Mouse (Mus musculus) hindbrain, embryonic 15.5 days (tissue): ENCODE results near the gene 4930558K02Rik. TPM values are rescaled to one million over a fixed set of nuclear protein-coding genes. Genes with fewer than 3 reads are reported as not detected.
A peak's percentile ranks its signal among the peaks of the same experiment; 100 is the strongest.

Experiments used
- ATAC-seq: fragments of 200-750 bp; cut with Nextera tagmentation; 2 replicates; pipeline ENCODE4 v1.8.0; 2017; ENCODE audit warnings: low read depth, moderate number of reproducible peaks, moderate TSS enrichment; ENCODE audit not compliant: low FRiP score
- H3K27ac ChIP-seq: fragments of 300-500 bp; sonication (generic); replicated peaks from 2 replicates; pipeline ENCODE4 v1.5.1; 2015; ENCODE audit warnings: mild to moderate bottlenecking, inconsistent platforms
- H3K27me3 ChIP-seq: fragments of 300-500 bp; sonication (generic); 2 replicates; pipeline ENCODE4 v1.6.1; 2015; ENCODE audit warnings: control low read depth, inconsistent platforms
- H3K36me3 ChIP-seq: fragments of 300-500 bp; sonication (generic); 2 replicates; pipeline ENCODE4 v1.6.1; 2015; ENCODE audit warnings: control low read depth, inconsistent platforms
- H3K4me1 ChIP-seq: fragments of 300-500 bp; sonication (generic); replicated peaks from 2 replicates; pipeline ENCODE4 v1.6.1; 2015; ENCODE audit warnings: control low read depth, inconsistent platforms
- H3K4me2 ChIP-seq: fragments of 300-500 bp; sonication (generic); 2 replicates; pipeline ENCODE4 v1.6.1; 2015; ENCODE audit warnings: moderate library complexity, mild to moderate bottlenecking, inconsistent platforms
- H3K4me3 ChIP-seq: fragments of 300-500 bp; sonication (generic); 2 replicates; pipeline ENCODE4 v1.5.1; 2015; ENCODE audit warnings: mild to moderate bottlenecking, inconsistent platforms
- H3K9ac ChIP-seq: fragments of 300-500 bp; sonication (generic); 2 replicates; pipeline ENCODE4 v1.6.1; 2015; ENCODE audit warnings: inconsistent platforms
- H3K9me3 ChIP-seq: fragments of 300-500 bp; sonication (generic); 2 replicates; pipeline ENCODE4 v1.6.1; 2016; ENCODE audit warnings: control low read depth, inconsistent platforms
- WGBS: fragments of 180-500 bp; shearing (Covaris S2); methylation state at CpG from one replicate; pipeline ENCODE4 v1.1.7; 2015; 5-methylcytosine and 5-hydroxymethylcytosine counted together
- polyA plus RNA-seq: library from polyadenylated mRNA; unstranded; fragments of >200 nt; fragmentation: Nextera tagmentation; extraction: Ambion mirVana; gene quantifications from 2 replicates; pipeline ENCODE4 v1.2.1, GENCODE M21; 2015

The 4930558K02Rik gene
- polyA plus RNA-seq = 0.16 and 0.25 TPM in 2 replicates

- Histone ChIP-seq H3K4me1 (peaks cover 9% of the 10 kb centered on the region; the same call in 1 of the 2 replicates), H3K36me3 (no peaks in the 10 kb centered on the region), H3K4me2 (no peak within 1 kb of the TSS), H3K9me3 (no peaks in the 10 kb centered on the region), H3K27ac (no peak within 1 kb of the TSS), H3K9ac (no peak within 1 kb of the TSS), H3K4me3 (no peak within 1 kb of the TSS), H3K27me3 (no peaks in the 10 kb centered on the region)
- ATAC-seq = no peak
- 68% methylated on average over 1 of the region's 1 CpGs for WGBS
Observed at GRCm38 (mm10) chr1:161979536-161979935, at the start of gene 4930558K02Rik. Gene 4930558K02Rik, minus strand, starts transcription at chr1:161979636.

- Histone ChIP-seq H3K9ac (no peak overlapping the region), H3K27me3 (no peaks in the 10 kb centered on the region), H3K36me3 (no peaks in the 10 kb centered on the region), H3K4me1 (peaks cover 12% of the 10 kb centered on the region; the same call in 1 of the 2 replicates), H3K4me3 (no peak overlapping the region), H3K4me2 (no peak overlapping the region), H3K9me3 (no peaks in the 10 kb centered on the region), H3K27ac (no peak overlapping the region)
- 65% methylated on average over 8 of the region's 8 CpGs for WGBS
- ATAC-seq = no peak
Observed at GRCm38 (mm10) chr1:162023681-162024270, 44.3 kb upstream of the 4930558K02Rik start.

- Histone ChIP-seq H3K27me3 (no peaks in the 10 kb centered on the region), H3K4me2 (no peak overlapping the region), H3K4me1 (peaks cover 12% of the 10 kb centered on the region; the same call in 1 of the 2 replicates), H3K4me3 (no peak overlapping the region), H3K9ac (no peak overlapping the region), H3K27ac (0 out of 2 replicates have a peak overlapping the region, but pooled peaks have one; percentile 34), H3K36me3 (no peaks in the 10 kb centered on the region), H3K9me3 (no peaks in the 10 kb centered on the region)
- 66% methylated on average over 4 of the region's 4 CpGs for WGBS
- no peak for ATAC-seq
Observed at GRCm38 (mm10) chr1:162020766-162021165, 41.3 kb upstream of the 4930558K02Rik start.

- peak; percentile 42; the same call in 1 of the 2 replicates for ATAC-seq
- Histone ChIP-seq H3K4me2 (no peak overlapping the region), H3K9me3 (no peaks in the 10 kb centered on the region), H3K27ac (no peak overlapping the region), H3K4me3 (no peak overlapping the region), H3K9ac (no peak overlapping the region), H3K4me1 (peaks cover 12% of the 10 kb centered on the region; the same call in 1 of the 2 replicates), H3K36me3 (no peaks in the 10 kb centered on the region), H3K27me3 (no peaks in the 10 kb centered on the region)
- WGBS = 60% methylated on average over 7 of the region's 7 CpGs
Observed at GRCm38 (mm10) chr1:162020303-162020731, 40.9 kb upstream of the 4930558K02Rik start.

GRCm38 (mm10) chr1:162018601-162018977, 39.2 kb upstream of the 4930558K02Rik start:
- WGBS = 88% methylated on average over 6 of the region's 6 CpGs
- H3K9ac ChIP-seq = no peak overlapping the region

DNA sequence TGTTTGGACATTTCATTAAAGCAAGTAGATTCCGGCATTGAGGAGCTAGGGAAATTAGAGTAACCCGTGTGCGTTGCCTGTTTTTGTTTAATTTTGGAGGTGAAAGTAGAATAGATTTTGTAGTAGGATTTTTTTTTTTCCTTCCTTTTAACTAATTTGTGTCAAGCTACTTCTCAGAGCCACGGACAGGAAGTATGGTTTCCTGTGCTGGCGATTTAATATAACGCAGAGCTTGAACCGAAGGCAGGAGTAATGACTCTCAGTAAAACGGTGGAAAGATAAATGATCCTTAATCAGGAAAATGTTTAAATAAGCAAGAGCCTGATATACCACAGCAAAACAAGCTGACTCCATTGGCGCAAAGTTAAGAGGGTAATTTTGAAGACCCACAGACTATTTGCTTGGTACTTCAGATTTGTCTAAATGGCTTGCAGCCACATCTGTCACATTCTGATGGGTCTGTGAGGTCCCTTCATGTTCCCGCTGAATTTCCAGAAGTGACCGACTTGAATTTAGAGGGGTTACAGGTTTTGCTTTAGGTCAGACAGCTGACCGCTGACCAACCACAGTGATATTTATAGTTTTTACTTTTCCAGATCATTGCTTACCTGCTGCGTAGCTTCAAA, 38.7 kb upstream of the 4930558K02Rik start:
- Histone ChIP-seq H3K4me1 (peaks cover 12% of the 10 kb centered on the region; the same call in 1 of the 2 replicates), H3K27ac (no peak overlapping the region), H3K36me3 (no peaks in the 10 kb centered on the region), H3K4me3 (no peak overlapping the region), H3K9me3 (no peaks in the 10 kb centered on the region), H3K4me2 (no peak overlapping the region), H3K9ac (no peak overlapping the region), H3K27me3 (no peaks in the 10 kb centered on the region)
- 83% methylated on average over 13 of the region's 13 CpGs for WGBS
- ATAC-seq = no peak

More at GRCm38 (mm10) chr1:162018601-162018977, 39.2 kb upstream of the 4930558K02Rik start:
- H3K4me2 ChIP-seq = no peak overlapping the region
- H3K36me3 ChIP-seq = no peaks in the 10 kb centered on the region
- no peak for ATAC-seq
- no peaks in the 10 kb centered on the region for H3K27me3 ChIP-seq
- H3K4me3 ChIP-seq = no peak overlapping the region
- no peak overlapping the region for H3K27ac ChIP-seq
- H3K9me3 ChIP-seq = no peaks in the 10 kb centered on the region
- peaks cover 12% of the 10 kb centered on the region; the same call in 1 of the 2 replicates for H3K4me1 ChIP-seq

DNA sequence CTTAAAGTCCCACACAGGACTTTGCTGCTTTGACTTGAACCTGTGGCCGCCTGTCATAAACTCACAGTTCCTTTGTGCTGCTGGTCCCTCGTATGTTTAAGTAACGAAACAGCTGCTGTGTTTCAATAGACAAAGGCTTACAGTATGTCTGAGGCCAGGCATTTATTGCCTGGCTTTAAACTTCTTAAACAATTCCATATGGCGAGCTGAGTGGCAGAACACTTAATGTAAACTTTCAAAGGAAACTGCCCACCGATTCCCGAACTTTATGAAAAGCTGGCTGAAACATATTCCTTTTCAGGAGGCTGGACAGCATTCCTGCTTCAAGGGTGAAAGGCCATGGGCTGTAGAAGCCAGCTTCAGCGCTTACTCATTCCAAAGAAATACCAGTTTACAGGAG, 37.5 kb upstream of the 4930558K02Rik start:
- no peak overlapping the region for H3K4me3 ChIP-seq
- H3K9ac ChIP-seq = no peak overlapping the region
- no peak for ATAC-seq
- H3K4me1 ChIP-seq = peaks cover 11% of the 10 kb centered on the region; the same call in 1 of the 2 replicates
- H3K27ac ChIP-seq = no peak overlapping the region
- no peaks in the 10 kb centered on the region for H3K27me3 ChIP-seq
- no peaks in the 10 kb centered on the region for H3K9me3 ChIP-seq
- H3K36me3 ChIP-seq = no peaks in the 10 kb centered on the region
- no peak overlapping the region for H3K4me2 ChIP-seq
- 64% methylated on average over 7 of the region's 7 CpGs for WGBS

DNA sequence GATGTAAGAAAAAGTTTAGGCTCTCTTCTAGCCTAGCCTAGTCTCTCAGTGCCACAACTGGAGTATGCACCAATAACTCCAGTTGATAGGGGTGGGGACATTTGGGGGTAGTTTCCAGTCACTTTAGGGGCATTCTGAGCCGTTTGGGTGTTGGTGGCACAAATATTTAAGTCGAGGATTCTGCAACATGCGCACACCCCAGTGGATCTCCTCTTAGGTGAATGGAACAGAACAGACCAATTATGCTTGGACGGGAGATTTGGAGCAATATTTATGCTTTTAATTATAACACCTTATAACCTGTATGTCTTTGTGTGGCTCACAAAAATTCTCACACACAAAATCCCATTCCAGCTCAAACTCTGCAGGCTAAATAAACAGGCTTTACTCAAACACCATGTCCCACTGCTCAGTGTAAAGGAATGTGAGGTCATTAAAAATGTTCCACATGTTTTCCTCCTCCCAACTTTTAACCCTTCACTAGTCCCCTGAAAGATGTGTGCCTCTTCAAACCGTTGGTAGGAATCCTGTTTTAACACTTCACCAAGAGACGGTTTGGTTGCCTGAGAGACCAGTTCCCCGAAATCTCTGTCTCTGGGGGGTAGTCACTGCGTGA, 35.9 kb upstream of the 4930558K02Rik start:
- ATAC-seq = no peak
- Histone ChIP-seq H3K4me3 (no peak overlapping the region), H3K27me3 (no peaks in the 10 kb centered on the region), H3K4me1 (peaks cover 3% of the 10 kb centered on the region; the same call in 1 of the 2 replicates), H3K36me3 (peaks cover 6% of the 10 kb centered on the region; the same call in 1 of the 2 replicates), H3K9me3 (no peaks in the 10 kb centered on the region), H3K9ac (no peak overlapping the region), H3K27ac (0 out of 2 replicates have a peak overlapping the region, but pooled peaks have one; percentile 8), H3K4me2 (no peak overlapping the region)
- 65% methylated on average over 8 of the region's 8 CpGs for WGBS

DNA sequence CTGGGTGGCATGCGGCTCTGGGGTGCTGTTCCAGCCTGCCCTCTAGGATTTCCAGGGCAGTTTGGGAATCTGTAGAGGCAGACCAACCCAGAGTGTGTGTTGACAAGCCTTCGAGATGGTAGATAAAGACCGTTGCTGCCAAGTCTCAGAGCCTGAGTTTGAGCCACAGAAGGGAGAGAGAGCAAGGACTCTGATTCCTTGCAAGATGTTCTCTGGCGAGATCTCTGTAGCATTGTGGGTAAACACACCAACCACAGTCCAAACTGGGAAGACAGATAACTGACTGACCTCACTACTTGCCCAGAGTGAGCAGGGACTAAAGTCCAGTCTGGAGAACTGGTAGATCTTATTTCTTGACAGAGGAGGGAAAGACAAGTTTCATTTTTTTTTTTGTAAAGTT, 34.1 kb upstream of the 4930558K02Rik start:
- H3K27me3 ChIP-seq = no peaks in the 10 kb centered on the region
- ATAC-seq = no peak
- no peaks in the 10 kb centered on the region for H3K4me1 ChIP-seq
- peaks cover 6% of the 10 kb centered on the region; the same call in 1 of the 2 replicates for H3K36me3 ChIP-seq
- no peak overlapping the region for H3K27ac ChIP-seq
- H3K9me3 ChIP-seq = no peaks in the 10 kb centered on the region
- no peak overlapping the region for H3K4me3 ChIP-seq
- 90% methylated on average over 4 of the region's 4 CpGs for WGBS
- no peak overlapping the region for H3K9ac ChIP-seq
- H3K4me2 ChIP-seq = no peak overlapping the region

- Histone ChIP-seq H3K27me3 (no peaks in the 10 kb centered on the region), H3K36me3 (peaks cover 6% of the 10 kb centered on the region; the same call in 1 of the 2 replicates), H3K4me2 (no peak overlapping the region), H3K9ac (no peak overlapping the region), H3K9me3 (no peaks in the 10 kb centered on the region), H3K4me3 (no peak overlapping the region), H3K4me1 (no peaks in the 10 kb centered on the region), H3K27ac (no peak overlapping the region)
- 82% methylated on average over 16 of the region's 16 CpGs for WGBS
- ATAC-seq = no peak
Observed at GRCm38 (mm10) chr1:162011523-162012245, 32.2 kb upstream of the 4930558K02Rik start.

DNA sequence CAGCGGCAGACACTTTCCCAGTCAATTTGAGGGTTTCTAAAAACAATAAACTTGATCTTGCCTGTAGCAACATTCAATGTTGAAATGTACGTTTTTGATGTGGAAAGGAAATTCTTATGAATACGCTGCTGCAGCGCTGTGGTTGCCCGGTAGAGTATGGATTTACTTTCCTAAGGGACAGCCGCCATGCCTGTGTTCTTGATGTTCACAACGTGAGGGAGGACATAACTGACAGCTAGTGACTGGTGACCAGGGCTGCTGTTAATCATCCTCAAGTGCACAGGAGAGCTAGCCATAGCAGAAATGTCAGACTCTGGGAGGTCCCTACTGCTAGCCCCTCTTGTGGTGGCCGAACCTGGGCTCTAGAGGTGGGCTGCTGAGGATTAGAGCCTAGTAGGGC, 29.6 kb upstream of the 4930558K02Rik start:
- 68% methylated on average over 8 of the region's 8 CpGs for WGBS
- Histone ChIP-seq H3K4me1 (peaks cover 7% of the 10 kb centered on the region), H3K9ac (no peak overlapping the region), H3K9me3 (no peaks in the 10 kb centered on the region), H3K36me3 (peaks cover 6% of the 10 kb centered on the region; the same call in 1 of the 2 replicates), H3K27ac (no peak overlapping the region), H3K4me3 (no peak overlapping the region), H3K27me3 (no peaks in the 10 kb centered on the region), H3K4me2 (no peak overlapping the region)
- no peak for ATAC-seq
